Mouse (Mus musculus) liver, embryonic 12.5 days (tissue): ENCODE data around the gene Man1c1. TPM values are rescaled to one million over a fixed set of nuclear protein-coding genes. Genes with fewer than 3 reads are reported as not detected.

Source experiments
- ATAC-seq: fragments of 200-750 bp; cut with Nextera tagmentation; 2 replicates; pipeline ENCODE4 v1.8.0; 2017; ENCODE audit warnings: moderate number of reproducible peaks, mild to moderate bottlenecking, moderate library complexity
- H3K27ac ChIP-seq: fragments of 300-500 bp; sonication (generic); 2 replicates; pipeline ENCODE4 v1.5.1; 2016; ENCODE audit warnings: mild to moderate bottlenecking
- H3K27me3 ChIP-seq: fragments of 300-500 bp; sonication (generic); replicated peaks from 2 replicates; pipeline ENCODE4 v1.6.1; 2016; ENCODE audit warnings: mild to moderate bottlenecking, moderate library complexity
- H3K36me3 ChIP-seq: fragments of 300-500 bp; sonication (generic); 2 replicates; pipeline ENCODE4 v1.6.1; 2016; ENCODE audit warnings: mild to moderate bottlenecking, moderate library complexity
- H3K4me1 ChIP-seq: fragments of 300-500 bp; sonication (generic); 2 replicates; pipeline ENCODE4 v1.6.1; 2016
- H3K4me2 ChIP-seq: fragments of 300-500 bp; sonication (generic); 2 replicates; pipeline ENCODE4 v1.6.1; 2016; ENCODE audit warnings: mild to moderate bottlenecking, moderate library complexity
- H3K4me3 ChIP-seq: fragments of 300-500 bp; sonication (generic); 2 replicates; pipeline ENCODE4 v1.5.1; 2016; ENCODE audit warnings: mild to moderate bottlenecking, moderate library complexity
- H3K9ac ChIP-seq: fragments of 300-500 bp; sonication (generic); 2 replicates; pipeline ENCODE4 v1.6.1; 2016; ENCODE audit warnings: mild to moderate bottlenecking, moderate library complexity
- H3K9me3 ChIP-seq: fragments of 300-500 bp; sonication (generic); replicated peaks from 2 replicates; pipeline ENCODE4 v1.6.1; 2016; ENCODE audit warnings: mild to moderate bottlenecking, moderate library complexity
- WGBS: fragments of 180-500 bp; shearing (Covaris S2); methylation state at CpG from one replicate; pipeline ENCODE4 v1.1.7; 2016; ENCODE audit not compliant: insufficient replicate concordance; 5-methylcytosine and 5-hydroxymethylcytosine counted together
- polyA plus RNA-seq: library from polyadenylated mRNA; unstranded; fragments of >200 nt; fragmentation: Nextera tagmentation; extraction: Ambion mirVana; gene quantifications from 2 replicates; pipeline ENCODE4 v1.2.1, GENCODE M21; 2016

Man1c1 gene
- polyA plus RNA-seq, 1 experiment from 2014 or later, result 3.2 TPM

DNA sequence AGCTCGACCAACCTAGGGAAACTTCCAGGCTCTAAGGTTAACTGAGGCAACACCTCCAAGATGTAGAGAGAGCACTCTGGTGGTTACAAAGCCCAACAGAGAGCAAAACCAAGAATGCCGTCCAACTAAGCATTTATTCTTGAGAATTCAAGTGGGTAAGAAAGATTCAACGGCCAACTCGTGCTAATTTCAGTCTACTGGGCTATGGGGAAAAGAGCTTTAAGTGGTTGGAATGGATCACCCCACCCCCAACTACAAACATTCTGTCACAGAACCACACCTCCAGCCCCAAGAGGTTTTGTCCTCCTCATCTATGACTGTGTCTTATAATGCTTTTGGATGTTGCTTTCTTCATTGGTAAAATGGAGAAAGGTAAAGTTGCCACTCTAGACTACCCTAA lies 171.2 kb downstream of the Man1c1 start:
- Histone ChIP-seq H3K36me3 (peaks cover 42% of the 10 kb centered on the region), H3K9me3 (no peaks in the 10 kb centered on the region), H3K4me2 (peak overlapping the region; percentile 96; the same call in 1 of the 2 replicates), H3K4me3 (no peak overlapping the region), H3K27me3 (no peaks in the 10 kb centered on the region), H3K9ac (peak overlapping the region; percentile 42; the same call in 1 of the 2 replicates), H3K4me1 (peaks cover 35% of the 10 kb centered on the region), H3K27ac (peak overlapping the region; percentile 47; the same call in 1 of the 2 replicates)
- 47% methylated on average over 4 of the region's 4 CpGs for WGBS
- ATAC-seq, result no peak

GRCm38 (mm10) chr4:134526220-134526619 lies 177.9 kb downstream of the Man1c1 start:
- Histone ChIP-seq H3K36me3 (peaks cover 100% of the 10 kb centered on the region), H3K4me2 (no peak overlapping the region), H3K9ac (no peak overlapping the region), H3K27me3 (no peaks in the 10 kb centered on the region), H3K27ac (peak overlapping the region; percentile 60; the same call in 1 of the 2 replicates), H3K9me3 (no peaks in the 10 kb centered on the region), H3K4me1 (peaks cover 29% of the 10 kb centered on the region), H3K4me3 (no peak overlapping the region)
- ATAC-seq, result no peak
- WGBS, result 46% methylated on average over 5 of the region's 5 CpGs

DNA sequence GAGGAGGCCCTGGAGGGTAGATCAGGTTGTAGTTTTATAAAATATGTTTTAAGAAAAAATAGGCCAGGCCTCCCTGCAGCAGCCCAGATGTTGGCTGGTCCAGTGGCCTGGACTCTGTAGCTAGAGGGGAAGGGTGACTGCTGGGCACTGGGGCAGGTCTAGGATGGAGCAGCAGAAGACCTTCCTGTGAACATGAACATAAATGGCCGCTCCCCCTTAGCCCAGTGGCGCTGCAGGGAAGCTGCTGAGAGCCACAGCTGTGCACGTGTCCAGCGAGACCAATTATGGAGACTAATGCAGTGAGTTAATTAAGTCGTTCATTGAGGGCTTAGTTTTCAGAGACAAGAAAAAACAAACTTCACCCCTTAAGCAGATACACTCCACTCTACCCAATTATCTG lies 178.3 kb downstream of the Man1c1 start:
- Histone ChIP-seq H3K4me2 (no peak overlapping the region), H3K4me1 (peaks cover 29% of the 10 kb centered on the region), H3K36me3 (peaks cover 100% of the 10 kb centered on the region), H3K27me3 (no peaks in the 10 kb centered on the region), H3K27ac (peak overlapping the region; percentile 60), H3K4me3 (no peak overlapping the region), H3K9me3 (no peaks in the 10 kb centered on the region), H3K9ac (no peak overlapping the region)
- 67% methylated on average over 5 of the region's 5 CpGs for WGBS
- ATAC-seq, result no peak

DNA sequence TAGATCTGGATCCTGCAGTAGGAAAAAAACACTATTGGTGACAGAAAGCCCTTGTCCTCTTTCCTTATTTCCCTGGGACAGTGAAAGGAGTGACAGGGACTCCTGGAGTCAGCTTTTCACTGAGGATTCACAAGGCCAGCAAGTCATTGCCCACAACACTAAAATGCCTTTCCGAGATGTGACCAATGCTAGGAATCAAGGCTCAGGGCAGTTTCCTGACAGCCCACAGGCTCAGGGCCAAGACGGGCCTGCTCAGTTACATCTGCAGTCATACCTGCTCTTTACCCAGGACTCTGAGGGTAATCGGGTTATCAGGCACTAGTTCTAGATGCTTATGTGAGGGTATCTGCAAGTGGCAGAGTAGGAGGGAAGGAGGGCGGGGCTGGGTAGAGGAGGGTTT lies 180.6 kb downstream of the Man1c1 start:
- H3K4me3 ChIP-seq, result no peak overlapping the region
- no peak for ATAC-seq
- H3K4me2 ChIP-seq, result no peak overlapping the region
- H3K36me3 ChIP-seq, result peaks cover 96% of the 10 kb centered on the region
- H3K9me3 ChIP-seq, result no peaks in the 10 kb centered on the region
- no peaks in the 10 kb centered on the region for H3K27me3 ChIP-seq
- H3K27ac ChIP-seq, result no peak overlapping the region
- H3K4me1 ChIP-seq, result peaks cover 31% of the 10 kb centered on the region
- H3K9ac ChIP-seq, result no peak overlapping the region
- 73% methylated on average over 4 of the region's 4 CpGs for WGBS

DNA sequence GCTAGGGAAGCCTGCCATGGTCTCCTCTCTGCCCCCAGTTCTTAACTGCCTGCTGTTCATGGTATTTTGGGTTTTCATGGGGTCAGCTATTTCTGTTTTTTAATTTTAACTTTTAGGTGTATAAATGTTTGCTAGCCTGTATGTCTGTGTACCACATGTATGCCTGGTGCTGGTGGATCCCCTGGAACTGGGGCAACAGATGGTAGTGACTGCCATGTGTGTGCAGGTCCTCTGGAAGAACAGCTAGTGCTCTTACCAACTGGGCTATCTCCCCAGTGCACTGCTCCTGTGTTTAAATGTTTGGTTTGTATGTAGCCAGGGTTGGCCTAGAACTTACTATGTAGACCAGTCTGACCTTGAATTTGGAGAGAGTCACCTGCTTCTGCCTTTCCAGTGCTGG lies 184.8 kb downstream of the Man1c1 start:
- no peak overlapping the region for H3K4me2 ChIP-seq
- H3K36me3 ChIP-seq, result peaks cover 86% of the 10 kb centered on the region
- no peaks in the 10 kb centered on the region for H3K9me3 ChIP-seq
- ATAC-seq, result no peak
- H3K27me3 ChIP-seq, result no peaks in the 10 kb centered on the region
- 0 out of 2 replicates have a peak overlapping the region, but pooled peaks have one; percentile 6 for H3K27ac ChIP-seq
- H3K4me3 ChIP-seq, result no peak overlapping the region
- peaks cover 55% of the 10 kb centered on the region for H3K4me1 ChIP-seq
- H3K9ac ChIP-seq, result no peak overlapping the region

- Histone ChIP-seq H3K36me3 (peaks cover 85% of the 10 kb centered on the region), H3K4me3 (no peak overlapping the region), H3K27me3 (no peaks in the 10 kb centered on the region), H3K9ac (no peak overlapping the region), H3K27ac (no peak overlapping the region), H3K4me1 (peaks cover 57% of the 10 kb centered on the region), H3K4me2 (no peak overlapping the region), H3K9me3 (no peaks in the 10 kb centered on the region)
- ATAC-seq, result no peak
- 90% methylated on average over 4 of the region's 4 CpGs for WGBS
Measured at GRCm38 (mm10) chr4:134518541-134518940, 185.5 kb downstream of the Man1c1 start.

GRCm38 (mm10) chr4:134517719-134518118 lies 186.4 kb downstream of the Man1c1 start:
- Histone ChIP-seq H3K27me3 (no peaks in the 10 kb centered on the region), H3K9me3 (no peaks in the 10 kb centered on the region), H3K36me3 (peaks cover 77% of the 10 kb centered on the region), H3K4me1 (peaks cover 57% of the 10 kb centered on the region), H3K4me3 (no peak overlapping the region), H3K4me2 (peak overlapping the region; percentile 33; the same call in 1 of the 2 replicates), H3K9ac (0 out of 2 replicates have a peak overlapping the region, but pooled peaks have one; percentile 27), H3K27ac (peak overlapping the region; percentile 73)
- ATAC-seq, result no peak
- 69% methylated on average over 10 of the region's 10 CpGs for WGBS

DNA sequence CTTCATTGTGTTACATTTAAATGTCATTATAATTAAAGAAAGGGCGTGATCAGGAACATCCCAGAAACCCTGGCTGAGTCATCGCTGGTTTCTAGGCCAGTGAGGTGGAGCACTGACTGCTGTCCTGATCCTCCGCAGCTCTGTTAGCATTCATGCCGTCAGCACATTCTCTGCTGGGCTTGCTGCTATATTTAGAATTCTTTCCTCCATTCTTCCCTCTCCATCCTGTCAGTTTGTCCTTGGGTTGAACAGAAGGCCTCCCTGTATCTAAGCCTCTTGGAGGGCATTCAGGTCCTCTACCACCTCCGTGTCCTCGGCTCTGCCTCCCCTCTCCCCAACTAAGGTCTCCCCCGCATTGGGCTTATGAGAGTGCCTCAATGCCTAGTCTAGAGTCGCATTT lies 187.1 kb downstream of the Man1c1 start:
- H3K36me3 ChIP-seq, result peaks cover 70% of the 10 kb centered on the region
- H3K4me3 ChIP-seq, result no peak overlapping the region
- peak overlapping the region; percentile 33 for H3K4me2 ChIP-seq
- peak overlapping the region; percentile 73 for H3K27ac ChIP-seq
- H3K9ac ChIP-seq, result 0 out of 2 replicates have a peak overlapping the region, but pooled peaks have one; percentile 27
- ATAC-seq, result no peak
- H3K4me1 ChIP-seq, result peaks cover 64% of the 10 kb centered on the region
- no peaks in the 10 kb centered on the region for H3K27me3 ChIP-seq
- 62% methylated on average over 8 of the region's 8 CpGs for WGBS
- no peaks in the 10 kb centered on the region for H3K9me3 ChIP-seq

- WGBS, result 53% methylated on average over 7 of the region's 7 CpGs
- H3K4me1 ChIP-seq, result peaks cover 69% of the 10 kb centered on the region
- peak overlapping the region; percentile 58 for H3K9ac ChIP-seq
- H3K4me3 ChIP-seq, result peak overlapping the region; percentile 3; the same call in 1 of the 2 replicates
- H3K9me3 ChIP-seq, result no peaks in the 10 kb centered on the region
- peaks cover 56% of the 10 kb centered on the region for H3K36me3 ChIP-seq
- peak overlapping the region; percentile 69 for H3K27ac ChIP-seq
- H3K4me2 ChIP-seq, result peak overlapping the region; percentile 89
- ATAC-seq, result no peak
- H3K27me3 ChIP-seq, result no peaks in the 10 kb centered on the region
Measured at GRCm38 (mm10) chr4:134515614-134516013, 188.5 kb downstream of the Man1c1 start.

DNA sequence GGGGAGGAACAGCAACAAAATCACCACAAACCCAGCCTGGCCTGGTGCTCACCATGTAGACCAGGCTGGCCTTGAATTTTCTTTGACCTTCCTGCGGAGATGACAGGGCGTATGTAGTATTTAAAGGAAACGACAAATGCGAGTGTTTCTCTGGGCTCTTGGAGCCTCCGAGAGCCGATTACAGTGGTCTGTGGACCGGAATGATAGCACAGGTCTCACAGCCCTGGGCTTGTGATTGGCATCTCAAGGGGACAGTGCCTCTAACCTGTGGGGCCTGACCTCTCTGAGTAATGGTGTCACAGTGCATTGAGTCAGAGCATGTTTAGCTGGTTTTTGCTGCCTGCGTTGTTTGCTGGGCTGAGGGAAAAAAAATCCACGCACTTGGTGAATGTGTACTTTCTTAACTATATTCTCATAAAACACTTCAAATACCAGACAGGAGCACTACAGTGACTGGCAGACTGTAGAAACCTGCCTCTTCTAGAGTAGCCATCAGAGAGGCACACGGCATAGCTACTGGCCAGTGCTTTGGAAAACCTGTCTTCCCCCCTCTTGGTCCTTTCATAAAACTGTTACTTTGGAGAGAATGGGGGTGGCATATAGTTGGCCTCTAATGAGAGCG lies 189.7 kb downstream of the Man1c1 start:
- 56% methylated on average over 11 of the region's 11 CpGs for WGBS
- H3K9ac ChIP-seq, result peak overlapping the region; percentile 88
- peak overlapping the region; percentile 79 for H3K4me3 ChIP-seq
- H3K36me3 ChIP-seq, result peaks cover 44% of the 10 kb centered on the region
- H3K27me3 ChIP-seq, result no peaks in the 10 kb centered on the region
- peaks cover 79% of the 10 kb centered on the region for H3K4me1 ChIP-seq
- peak; percentile 57 for ATAC-seq
- no peaks in the 10 kb centered on the region for H3K9me3 ChIP-seq
- peak overlapping the region; percentile 89 for H3K4me2 ChIP-seq
- peak overlapping the region; percentile 91 for H3K27ac ChIP-seq

DNA sequence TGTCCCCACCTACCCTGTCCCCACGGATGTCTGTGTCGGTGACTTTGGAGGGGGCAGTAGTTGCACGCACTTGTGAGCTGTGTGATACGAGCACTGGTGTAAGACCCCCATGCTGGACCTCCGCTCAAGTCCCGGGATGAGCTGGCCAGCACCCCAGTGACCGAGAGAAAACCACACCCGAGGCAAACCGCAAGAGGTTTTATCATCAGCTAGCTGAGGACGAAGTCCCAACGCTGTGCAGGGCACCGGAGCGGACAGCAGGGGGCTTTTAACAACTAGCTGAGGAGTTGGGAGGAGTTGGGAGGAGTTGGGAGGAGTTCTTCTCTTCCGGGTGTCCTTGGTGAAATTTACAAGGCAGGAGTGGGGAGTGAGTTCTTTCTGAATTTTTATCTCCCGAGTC lies 191.3 kb downstream of the Man1c1 start:
- H3K4me1 ChIP-seq, result peaks cover 86% of the 10 kb centered on the region
- peak overlapping the region; percentile 91 for H3K27ac ChIP-seq

GRCm38 (mm10) chr4:134511730-134512129 lies 192.4 kb downstream of the Man1c1 start:
- peak overlapping the region; percentile 91 for H3K27ac ChIP-seq
- peak overlapping the region; percentile 79 for H3K4me3 ChIP-seq
- ATAC-seq, result no peak
- H3K9ac ChIP-seq, result peak overlapping the region; percentile 88
- peaks cover 28% of the 10 kb centered on the region for H3K36me3 ChIP-seq
- WGBS, result 18% methylated on average over 6 of the region's 6 CpGs
- H3K4me1 ChIP-seq, result peaks cover 86% of the 10 kb centered on the region
- no peaks in the 10 kb centered on the region for H3K27me3 ChIP-seq
- no peaks in the 10 kb centered on the region for H3K9me3 ChIP-seq
- peak overlapping the region; percentile 89 for H3K4me2 ChIP-seq

More for the DNA sequence above, 191.3 kb downstream of the Man1c1 start:
- Histone ChIP-seq H3K36me3 (peaks cover 31% of the 10 kb centered on the region), H3K4me3 (peak overlapping the region; percentile 79), H3K9me3 (no peaks in the 10 kb centered on the region), H3K27me3 (no peaks in the 10 kb centered on the region), H3K4me2 (peak overlapping the region; percentile 89), H3K9ac (peak overlapping the region; percentile 88)
- peak; percentile 64 for ATAC-seq
- WGBS, result 7% methylated on average over 15 of the region's 15 CpGs
